Mouse (Mus musculus): ENCODE results near the gene Prkab2.

- TF ChIP-seq CTCF (IDR thresholded peaks at IDR 0.05; ENCODE audit: borderline replicate concordance, control insufficient read depth, extremely low read depth, insufficient read depth, low read length, poor library complexity) (no peak), POLR2A (IDR thresholded peaks at IDR 0.05; ENCODE audit: control insufficient read depth, extremely low read depth, insufficient read depth, low read length, poor library complexity) (no peak)
These were observed 39.3 kb downstream of the Prkab2 start for GRCm38 (mm10) chr3:97697291-97697690.

All from thymus, adult 2 months (tissue).